Mouse (Mus musculus) stomach, postnatal 0 days (tissue): ENCODE results near the gene Senp2.

ENCODE experiments used
- CTCF ChIP-seq: IDR thresholded peaks from 2 replicates; pipeline ENCODE4 v1.5.1; 2016; ENCODE audit warnings: antibody characterized with exemption, low read depth, mild to moderate bottlenecking, moderate library complexity
- EP300 ChIP-seq: optimal IDR thresholded peaks from 2 replicates; pipeline ENCODE3; 2016; ENCODE audit warnings: antibody characterized with exemption

GRCm38 (mm10) chr16:22045930-22046329 is 36.6 kb downstream of the Senp2 start:
- no peak for TF ChIP-seq CTCF
- TF ChIP-seq EP300: no peak
